In the genomic region with DNA sequence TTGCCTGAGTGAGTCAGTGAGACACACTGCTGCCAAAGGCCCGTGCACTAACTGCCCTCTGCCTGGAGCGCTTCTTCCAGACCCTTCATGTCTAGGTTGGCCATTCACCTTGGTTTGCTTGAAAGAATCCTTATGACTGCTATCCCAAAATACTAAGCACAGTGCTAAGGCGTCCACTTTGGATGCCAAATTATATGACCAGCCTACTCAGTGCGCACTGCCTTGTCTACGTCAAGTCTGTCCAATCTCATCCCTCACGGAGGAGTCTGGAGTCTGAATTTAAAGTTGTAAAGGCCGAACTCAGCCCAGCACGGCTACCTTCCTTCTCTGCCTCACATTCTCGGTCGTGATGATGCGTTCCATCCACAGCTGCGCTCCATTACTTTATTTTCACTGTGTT, we compare ENCODE assay signal across 17 mouse cellular contexts. TPM values are rescaled to one million over a fixed set of nuclear protein-coding genes. Genes with fewer than 3 reads are reported as not detected.
"Had no signal": no experiment of that assay in that cellular context is flagged by ENCODE, and none has a peak within 500 bp of the region (broad histone marks: within the 10 kb centered on the region; RNA-seq: fewer than 3 reads in every experiment).

No protein-coding gene starts in this region.

- H3K9ac ChIP-seq: intestine, embryonic 15.5 days; liver, embryonic 13.5 days; liver, postnatal 0 days; lung, embryonic 15.5 days; neural tube, embryonic 15.5 days had no signal

- H3K27me3 ChIP-seq: intestine, embryonic 15.5 days; liver, embryonic 13.5 days; lung, embryonic 15.5 days; neural tube, embryonic 15.5 days had no signal

- H3K36me3 ChIP-seq: intestine, embryonic 15.5 days; liver, embryonic 13.5 days; lung, embryonic 15.5 days; neural tube, embryonic 15.5 days had no signal

- H3K4me3 ChIP-seq: intestine, embryonic 15.5 days; layer of hippocampus, adult 2 months; liver, embryonic 13.5 days; lung, embryonic 15.5 days; myocyte; neural tube, embryonic 15.5 days had no signal

- H3K4me1 ChIP-seq: intestine, embryonic 15.5 days; liver, embryonic 13.5 days; lung, embryonic 15.5 days; neural tube, embryonic 15.5 days had no signal

- ATAC-seq: intestine, embryonic 15.5 days; liver, postnatal 0 days; midbrain, embryonic 16.5 days had no signal

- H3K9me3 ChIP-seq: intestine, embryonic 15.5 days; lung, embryonic 15.5 days; neural tube, embryonic 15.5 days had no signal

- DNase-seq: kidney, adult 18-20 months; kidney, postnatal 10 days; kidney, postnatal 4 days; liver; liver, embryonic 13.5 days; liver, postnatal 0 days; lung, postnatal 14 days; thymus, adult 18-20 months; thymus, postnatal 14 days had no signal

- H3K27ac ChIP-seq: intestine, embryonic 15.5 days; layer of hippocampus, adult 2 months; liver, embryonic 13.5 days; lung, embryonic 15.5 days; macrophage; neural tube, embryonic 15.5 days; stomach, postnatal 0 days had no signal

- H3K4me2 ChIP-seq: intestine, embryonic 15.5 days; liver, embryonic 13.5 days; lung, embryonic 15.5 days; neural tube, embryonic 15.5 days had no signal

RNA-seq across cellular contexts. Expression of a gene that starts 39.9 kb away (rescaled TPM):
- polyA plus RNA-seq: liver, embryonic 13.5 days; liver, postnatal 0 days; macrophage had no signal
